Mouse (Mus musculus) naive thymus-derived CD4-positive, alpha-beta T cell, adult 2 months (primary cell): ENCODE results near the gene Nell2.

Experiments
- DNase-seq: peaks from one replicate; pipeline ENCODE4 v3.0.0-alpha.2; 2011; ENCODE audit warnings: low read depth

Nell2 gene

GRCm38 (mm10) chr15:95101522-95101921 lies 426.8 kb downstream of the Nell2 start:
- no peak for DNase-seq

GRCm38 (mm10) chr15:95100133-95100532 lies 428.2 kb downstream of the Nell2 start:
- no peak for DNase-seq

GRCm38 (mm10) chr15:95085962-95086361 lies 442.4 kb downstream of the Nell2 start:
- DNase-seq, result no peak

- no peak for DNase-seq
Measured at GRCm38 (mm10) chr15:95081654-95082053, 446.7 kb downstream of the Nell2 start.

- no peak for DNase-seq
Measured at GRCm38 (mm10) chr15:95075356-95075755, 453.0 kb downstream of the Nell2 start.

- DNase-seq, result no peak
Measured at GRCm38 (mm10) chr15:95070881-95071280, 457.5 kb downstream of the Nell2 start.

- DNase-seq, result no peak
Measured at GRCm38 (mm10) chr15:95068799-95069198, 459.6 kb downstream of the Nell2 start.

GRCm38 (mm10) chr15:95068023-95068422 lies 460.3 kb downstream of the Nell2 start:
- no peak for DNase-seq

GRCm38 (mm10) chr15:95055081-95055650 lies 473.2 kb downstream of the Nell2 start:
- DNase-seq, result no peak

GRCm38 (mm10) chr15:95049171-95049729 lies 479.1 kb downstream of the Nell2 start:
- DNase-seq, result no peak

GRCm38 (mm10) chr15:95047486-95047885 lies 480.9 kb downstream of the Nell2 start:
- DNase-seq, result no peak

GRCm38 (mm10) chr15:95044011-95044410 lies 484.3 kb downstream of the Nell2 start:
- no peak for DNase-seq

- no peak for DNase-seq
Measured at GRCm38 (mm10) chr15:95042437-95042836, 485.9 kb downstream of the Nell2 start.

GRCm38 (mm10) chr15:95029487-95029875 lies 498.9 kb downstream of the Nell2 start:
- DNase-seq, result no peak

GRCm38 (mm10) chr15:95028862-95029486 lies 499.4 kb downstream of the Nell2 start:
- DNase-seq, result no peak
